Mouse (Mus musculus) midbrain, embryonic 12.5 days (tissue): ENCODE results near the gene Obscn. TPM values are rescaled to one million over a fixed set of nuclear protein-coding genes. Genes with fewer than 3 reads are reported as not detected.

Experiments used
- ATAC-seq: fragments of 200-750 bp; cut with Nextera tagmentation; 2 replicates; pipeline ENCODE4 v1.8.0; 2017; ENCODE audit warnings: low read depth, moderate TSS enrichment, moderate library complexity; ENCODE audit not compliant: low FRiP score
- H3K27ac ChIP-seq: fragments of 300-500 bp; sonication (generic); replicated peaks from 2 replicates; pipeline ENCODE4 v1.5.1; 2016; ENCODE audit warnings: mild to moderate bottlenecking
- H3K27me3 ChIP-seq: fragments of 300-500 bp; sonication (generic); 2 replicates; pipeline ENCODE4 v1.6.1; 2016; ENCODE audit warnings: mild to moderate bottlenecking
- H3K36me3 ChIP-seq: fragments of 300-500 bp; sonication (generic); 2 replicates; pipeline ENCODE4 v1.6.1; 2016
- H3K4me1 ChIP-seq: fragments of 300-500 bp; sonication (generic); 2 replicates; pipeline ENCODE4 v1.6.1; 2016
- H3K4me2 ChIP-seq: fragments of 300-500 bp; sonication (generic); replicated peaks from 2 replicates; pipeline ENCODE4 v1.6.1; 2016; ENCODE audit warnings: mild to moderate bottlenecking, moderate library complexity
- H3K4me3 ChIP-seq: fragments of 300-500 bp; sonication (generic); 2 replicates; pipeline ENCODE4 v1.5.1; 2016; ENCODE audit warnings: mild to moderate bottlenecking
- H3K9ac ChIP-seq: fragments of 300-500 bp; sonication (generic); replicated peaks from 2 replicates; pipeline ENCODE4 v1.6.1; 2016; ENCODE audit warnings: mild to moderate bottlenecking, moderate library complexity
- H3K9me3 ChIP-seq: fragments of 300-500 bp; sonication (generic); 2 replicates; pipeline ENCODE4 v1.6.1; 2016; ENCODE audit warnings: mild to moderate bottlenecking
- WGBS: fragments of 180-500 bp; shearing (Covaris S2); methylation state at CpG from one replicate; pipeline ENCODE4 v1.1.7; 2016; 5-methylcytosine and 5-hydroxymethylcytosine counted together
- polyA plus RNA-seq: library from polyadenylated mRNA; unstranded; fragments of >200 nt; fragmentation: Nextera tagmentation; extraction: Ambion mirVana; gene quantifications from 2 replicates; pipeline ENCODE4 v1.2.1, GENCODE M21; 2016

Gene Obscn
- polyA plus RNA-seq, 1 experiment from 2014 or later: 0.14 TPM

- H3K9me3 ChIP-seq: no peaks in the 10 kb centered on the region
- no peak overlapping the region for H3K27ac ChIP-seq
- no peaks in the 10 kb centered on the region for H3K27me3 ChIP-seq
- no peak for ATAC-seq
- H3K4me2 ChIP-seq: no peak overlapping the region
- WGBS: 79% methylated on average over 6 of the region's 6 CpGs
- no peaks in the 10 kb centered on the region for H3K4me1 ChIP-seq
- no peak overlapping the region for H3K9ac ChIP-seq
- H3K4me3 ChIP-seq: no peak overlapping the region
- no peaks in the 10 kb centered on the region for H3K36me3 ChIP-seq
Observed at GRCm38 (mm10) chr11:59026411-59026810, 109.8 kb downstream of the Obscn start.

GRCm38 (mm10) chr11:59015052-59015451 lies 121.2 kb downstream of the Obscn start:
- WGBS: 40% methylated on average over 9 of the region's 9 CpGs
- no peaks in the 10 kb centered on the region for H3K9me3 ChIP-seq
- ATAC-seq: no peak
- H3K4me3 ChIP-seq: no peak overlapping the region
- no peaks in the 10 kb centered on the region; the same call in 1 of the 2 replicates for H3K27me3 ChIP-seq
- no peak overlapping the region for H3K4me2 ChIP-seq
- no peaks in the 10 kb centered on the region for H3K4me1 ChIP-seq
- H3K9ac ChIP-seq: no peak overlapping the region
- no peaks in the 10 kb centered on the region for H3K36me3 ChIP-seq
- no peak overlapping the region for H3K27ac ChIP-seq

GRCm38 (mm10) chr11:59002327-59003079 lies 133.7 kb downstream of the Obscn start:
- WGBS: 79% methylated on average over 7 of the region's 7 CpGs
- H3K27ac ChIP-seq: no peak overlapping the region
- no peak overlapping the region for H3K9ac ChIP-seq
- H3K27me3 ChIP-seq: 0 out of 2 replicates have a peak, but pooled peaks cover 1% of the 10 kb centered on the region
- H3K36me3 ChIP-seq: no peaks in the 10 kb centered on the region
- ATAC-seq: no peak
- no peak overlapping the region for H3K4me2 ChIP-seq
- no peaks in the 10 kb centered on the region for H3K9me3 ChIP-seq
- H3K4me3 ChIP-seq: no peak overlapping the region
- no peaks in the 10 kb centered on the region for H3K4me1 ChIP-seq

GRCm38 (mm10) chr11:59000635-59001034 lies 135.6 kb downstream of the Obscn start:
- no peak overlapping the region for H3K9ac ChIP-seq
- no peak for ATAC-seq
- no peak overlapping the region for H3K4me3 ChIP-seq
- 92% methylated on average over 21 of the region's 21 CpGs for WGBS
- H3K4me1 ChIP-seq: no peaks in the 10 kb centered on the region
- H3K9me3 ChIP-seq: no peaks in the 10 kb centered on the region
- H3K27me3 ChIP-seq: peaks cover 20% of the 10 kb centered on the region
- H3K27ac ChIP-seq: no peak overlapping the region
- H3K36me3 ChIP-seq: no peaks in the 10 kb centered on the region
- no peak overlapping the region for H3K4me2 ChIP-seq

- H3K36me3 ChIP-seq: no peaks in the 10 kb centered on the region
- no peak overlapping the region for H3K9ac ChIP-seq
- ATAC-seq: no peak
- no peaks in the 10 kb centered on the region for H3K4me1 ChIP-seq
- H3K27me3 ChIP-seq: peaks cover 28% of the 10 kb centered on the region
- 72% methylated on average over 6 of the region's 6 CpGs for WGBS
- H3K27ac ChIP-seq: no peak overlapping the region
- H3K4me3 ChIP-seq: no peak overlapping the region
- no peak overlapping the region for H3K4me2 ChIP-seq
- H3K9me3 ChIP-seq: no peaks in the 10 kb centered on the region
Observed at GRCm38 (mm10) chr11:58999830-59000229, 136.4 kb downstream of the Obscn start.

GRCm38 (mm10) chr11:58999158-58999557 lies 137.0 kb downstream of the Obscn start:
- H3K4me1 ChIP-seq: peaks cover 3% of the 10 kb centered on the region; the same call in 1 of the 2 replicates
- H3K36me3 ChIP-seq: no peaks in the 10 kb centered on the region
- H3K4me2 ChIP-seq: no peak overlapping the region
- ATAC-seq: no peak
- H3K4me3 ChIP-seq: no peak overlapping the region
- H3K27me3 ChIP-seq: peaks cover 35% of the 10 kb centered on the region
- H3K9ac ChIP-seq: no peak overlapping the region
- WGBS: 57% methylated on average over 11 of the region's 11 CpGs
- no peak overlapping the region for H3K27ac ChIP-seq
- H3K9me3 ChIP-seq: no peaks in the 10 kb centered on the region

GRCm38 (mm10) chr11:58997541-58997940 lies 138.7 kb downstream of the Obscn start:
- peaks cover 45% of the 10 kb centered on the region for H3K27me3 ChIP-seq
- H3K36me3 ChIP-seq: no peaks in the 10 kb centered on the region
- no peak overlapping the region for H3K4me2 ChIP-seq
- 84% methylated on average over 5 of the region's 5 CpGs for WGBS
- peaks cover 5% of the 10 kb centered on the region; the same call in 1 of the 2 replicates for H3K4me1 ChIP-seq
- H3K9me3 ChIP-seq: no peaks in the 10 kb centered on the region
- no peak overlapping the region for H3K27ac ChIP-seq
- H3K4me3 ChIP-seq: no peak overlapping the region
- no peak for ATAC-seq
- no peak overlapping the region for H3K9ac ChIP-seq

- Histone ChIP-seq H3K36me3 (peaks cover 5% of the 10 kb centered on the region; the same call in 1 of the 2 replicates), H3K27ac (no peak overlapping the region), H3K4me3 (no peak overlapping the region), H3K9ac (no peak overlapping the region), H3K27me3 (peaks cover 45% of the 10 kb centered on the region), H3K4me2 (no peak overlapping the region), H3K4me1 (peaks cover 5% of the 10 kb centered on the region; the same call in 1 of the 2 replicates), H3K9me3 (no peaks in the 10 kb centered on the region)
- no peak for ATAC-seq
- 55% methylated on average over 12 of the region's 12 CpGs for WGBS
Observed at GRCm38 (mm10) chr11:58995807-58996370, 140.3 kb downstream of the Obscn start.

- peaks cover 11% of the 10 kb centered on the region for H3K36me3 ChIP-seq
- H3K27me3 ChIP-seq: peaks cover 45% of the 10 kb centered on the region
- 77% methylated on average over 9 of the region's 9 CpGs for WGBS
- H3K4me3 ChIP-seq: no peak overlapping the region
- H3K27ac ChIP-seq: no peak overlapping the region
- no peak for ATAC-seq
- no peak overlapping the region for H3K9ac ChIP-seq
- H3K9me3 ChIP-seq: no peaks in the 10 kb centered on the region
- H3K4me1 ChIP-seq: peaks cover 5% of the 10 kb centered on the region; the same call in 1 of the 2 replicates
- peak overlapping the region; percentile 63 for H3K4me2 ChIP-seq
Observed at GRCm38 (mm10) chr11:58995061-58995806, 141.0 kb downstream of the Obscn start.

- H3K4me3 ChIP-seq: peak overlapping the region; percentile 37
- peaks cover 20% of the 10 kb centered on the region for H3K36me3 ChIP-seq
- peak overlapping the region; percentile 63 for H3K4me2 ChIP-seq
- H3K9me3 ChIP-seq: no peaks in the 10 kb centered on the region
- H3K27me3 ChIP-seq: peaks cover 45% of the 10 kb centered on the region
- ATAC-seq: 0 out of 2 replicates have a peak, but pooled peaks have one; percentile 44
- peaks cover 5% of the 10 kb centered on the region; the same call in 1 of the 2 replicates for H3K4me1 ChIP-seq
- H3K27ac ChIP-seq: no peak overlapping the region
- 1% methylated on average over 35 of the region's 35 CpGs for WGBS
- peak overlapping the region; percentile 55 for H3K9ac ChIP-seq
Observed at GRCm38 (mm10) chr11:58994337-58994826, 141.8 kb downstream of the Obscn start.

GRCm38 (mm10) chr11:58993091-58993670 lies 143.0 kb downstream of the Obscn start:
- Histone ChIP-seq H3K4me2 (no peak overlapping the region), H3K4me1 (peaks cover 5% of the 10 kb centered on the region; the same call in 1 of the 2 replicates), H3K27ac (no peak overlapping the region), H3K9me3 (no peaks in the 10 kb centered on the region), H3K27me3 (peaks cover 45% of the 10 kb centered on the region), H3K9ac (no peak overlapping the region), H3K36me3 (peaks cover 32% of the 10 kb centered on the region), H3K4me3 (no peak overlapping the region)
- ATAC-seq: no peak
- 86% methylated on average over 6 of the region's 6 CpGs for WGBS
